Comparison of ENCODE assay signal across 8 mouse cellular contexts in genomic region chr9:45677236-45677781, GRCm38 (mm10).
DNase-seq lines count a peak whose midpoint lies in the region; ATAC-seq lines count a peak whose summit lies in the region.

No protein-coding gene starts in this region.

- 25% methylated on average over 12 of the region's 12 CpGs for WGBS in heart, embryonic 12.5 days

- peaks cover 44% of the 10 kb centered on the region for H3K27me3 ChIP-seq in heart, embryonic 12.5 days (replicated peaks)

- ATAC-seq in heart, embryonic 12.5 days (ENCODE audit: insufficient number of reproducible peaks, low FRiP score): peak; percentile 46; the same call in 1 of the 2 replicates
- ATAC-seq in cerebellum, adult (ENCODE audit: insufficient number of reproducible peaks, low FRiP score, low TSS enrichment): no peak

- H3K4me3 ChIP-seq in heart, embryonic 12.5 days: no peak overlapping the region

- H3K4me2 ChIP-seq in heart, embryonic 12.5 days: 0 out of 2 replicates have a peak overlapping the region, but pooled peaks have one; percentile 8

- peak; percentile 52 for DNase-seq in layer of hippocampus, adult 11-12 months (ENCODE audit: low spot score)
- DNase-seq in layer of hippocampus, postnatal 25 days (ENCODE audit: extremely low spot score in 1 of 2, low spot score in 1 of 2): no peak
- DNase-seq in embryo, embryonic 9.5 days (ENCODE audit: extremely low spot score): peak; percentile 8
- peak; percentile 32 to 55 for DNase-seq in kidney, adult 8-10 months
- DNase-seq in lung, postnatal 10 days: peak; percentile 83
- DNase-seq in retina, adult 2 months (ENCODE audit: low read depth, low spot score): peak; percentile 54

- no peaks in the 10 kb centered on the region for H3K9me3 ChIP-seq in heart, embryonic 12.5 days (replicated peaks)

- peaks cover 10% of the 10 kb centered on the region for H3K4me1 ChIP-seq in heart, embryonic 12.5 days (replicated peaks)

- no peak overlapping the region for H3K27ac ChIP-seq in heart, embryonic 12.5 days (ENCODE audit: poor library complexity, severe bottlenecking)

- no peaks in the 10 kb centered on the region for H3K36me3 ChIP-seq in heart, embryonic 12.5 days

- no peak overlapping the region for H3K9ac ChIP-seq in heart, embryonic 12.5 days

Comparison
In these comparisons a context has a peak if more than half of its experiments do, and no peak if none do; other contexts are left out.
1. DNase-seq: peak in layer of hippocampus, adult 11-12 months (single experiment), embryo, embryonic 9.5 days (single experiment), kidney, adult 8-10 months (2 of 2), lung, postnatal 10 days (single experiment) and retina, adult 2 months (single experiment); none in layer of hippocampus, postnatal 25 days (0 of 2).